Mouse (Mus musculus) lung, embryonic 14.5 days (tissue): Measurements from ENCODE around the gene Gm3012. TPM values are rescaled to one million over a fixed set of nuclear protein-coding genes. Genes with fewer than 3 reads are reported as not detected.
"Not testable (repeated sequence)": the region's sequence is repeated elsewhere in the genome, so short reads cannot be mapped to it uniquely, and the experiment has no call there.

ENCODE experiments used
- ATAC-seq: fragments of 200-750 bp; cut with Nextera tagmentation; 2 replicates; pipeline ENCODE4 v1.8.0; 2017; ENCODE audit warnings: mild to moderate bottlenecking, moderate TSS enrichment, moderate library complexity; ENCODE audit not compliant: insufficient read depth
- DNase-seq: peaks from one replicate; pipeline ENCODE4 v3.0.0-alpha.2; 2015
- H3K27ac ChIP-seq: fragments of 300-500 bp; sonication (generic); 2 replicates; pipeline ENCODE4 v1.5.1; 2014; ENCODE audit warnings: low read depth, mild to moderate bottlenecking, moderate library complexity
- H3K27me3 ChIP-seq: fragments of 300-500 bp; sonication (generic); 2 replicates; pipeline ENCODE4 v1.6.1; 2014; ENCODE audit warnings: low read length, control low read depth; ENCODE audit not compliant: insufficient read depth
- H3K36me3 ChIP-seq: fragments of 300-500 bp; sonication (generic); 2 replicates; pipeline ENCODE4 v1.6.1; 2014; ENCODE audit warnings: control low read depth; ENCODE audit not compliant: insufficient read depth
- H3K4me1 ChIP-seq: fragments of 300-500 bp; sonication (generic); 2 replicates; pipeline ENCODE4 v1.6.1; 2014; ENCODE audit warnings: antibody characterized with exemption, control low read depth; ENCODE audit not compliant: insufficient read depth
- H3K4me2 ChIP-seq: fragments of 300-500 bp; sonication (generic); 2 replicates; pipeline ENCODE4 v1.6.1; 2014; ENCODE audit warnings: mild to moderate bottlenecking
- H3K4me3 ChIP-seq: fragments of 300-500 bp; sonication (generic); 2 replicates; pipeline ENCODE4 v1.5.1; 2014; ENCODE audit warnings: low read depth, low read length
- H3K9ac ChIP-seq: fragments of 300-500 bp; sonication (generic); 2 replicates; pipeline ENCODE4 v1.6.1; 2014
- H3K9me3 ChIP-seq: fragments of 300-500 bp; sonication (generic); 2 replicates; pipeline ENCODE4 v1.6.1; 2016; ENCODE audit warnings: low read depth, low read length, control low read depth
- WGBS: fragments of 180-500 bp; shearing (Covaris S2); extraction: QIAGEN DNeasy Blood & Tissue Kit; methylation state at CpG from one replicate; pipeline ENCODE4 v1.1.7; 2014; 5-methylcytosine and 5-hydroxymethylcytosine counted together
- polyA plus RNA-seq: library from polyadenylated mRNA; unstranded; fragments of >200 nt; fragmentation: Nextera tagmentation; extraction: Ambion mirVana; gene quantifications from 2 replicates; pipeline ENCODE4 v1.2.1, GENCODE M21; 2014

Gene Gm3012
- polyA plus RNA-seq, result not detected in 2 replicates

- H3K4me1 ChIP-seq, H3K27ac ChIP-seq, H3K9me3 ChIP-seq, DNase-seq, H3K36me3 ChIP-seq, H3K4me2 ChIP-seq, H3K4me3 ChIP-seq, ATAC-seq, H3K27me3 ChIP-seq, H3K9ac ChIP-seq: not testable (repeated sequence)
- WGBS, result no CpG with 5 or more reads among the region's 2 CpGs
Observed at GRCm38 (mm10) chr14:3634212-3634611, at the start of gene Gm3012. Gm3012 (plus strand) TSS chr14:3634512.

DNA sequence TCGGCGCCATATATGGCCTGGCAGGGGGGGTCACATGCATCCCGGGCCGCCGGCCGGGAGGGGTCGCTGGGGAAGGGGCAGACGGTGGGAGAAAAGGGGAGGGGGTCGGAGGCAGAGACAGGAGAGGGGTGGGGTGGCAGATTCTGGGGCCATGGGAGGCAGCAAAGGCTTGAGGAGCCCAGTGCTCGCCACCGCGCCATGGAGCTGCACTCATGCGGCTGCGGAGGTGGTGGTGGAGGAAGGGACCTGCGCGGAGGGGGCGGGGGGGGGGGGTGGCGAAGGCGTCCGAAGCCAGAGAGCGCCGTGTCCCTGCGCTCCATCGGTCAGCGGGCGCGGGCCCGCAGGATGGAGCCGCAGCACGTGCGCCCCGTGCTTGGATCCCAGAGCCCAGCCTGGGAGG lies 17.4 kb downstream of the Gm3012 start, which contains the start of gene Gm3020:
Gm3020 (plus strand) TSS at position 301 of the 400 bp plus-strand sequence.
- not testable (repeated sequence) for H3K9me3 ChIP-seq, H3K36me3 ChIP-seq, H3K4me3 ChIP-seq, H3K27me3 ChIP-seq, H3K4me1 ChIP-seq, ATAC-seq, H3K27ac ChIP-seq, DNase-seq, H3K4me2 ChIP-seq, H3K9ac ChIP-seq
- WGBS, result no CpG with 5 or more reads among the region's 32 CpGs

DNA sequence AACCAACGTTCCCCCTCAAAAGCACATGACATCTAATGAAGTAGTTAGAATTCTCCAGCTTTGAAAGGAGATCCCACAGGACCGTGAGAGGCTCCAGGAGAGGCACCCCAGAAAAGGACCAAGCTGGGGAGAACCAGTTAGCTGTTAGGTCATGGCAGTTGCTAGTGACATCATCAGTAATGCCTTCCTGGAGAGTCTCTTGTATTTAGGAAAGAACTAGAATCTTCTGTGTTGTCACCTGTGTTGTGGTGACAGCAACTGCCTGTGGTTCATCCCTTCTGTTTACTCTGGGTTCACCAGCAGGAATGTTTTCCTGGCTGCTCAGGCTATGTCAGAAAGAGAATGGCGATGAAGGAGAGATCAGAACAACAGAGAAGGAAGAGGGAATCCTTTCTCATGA lies 54.2 kb downstream of the Gm3012 start, which contains the start of gene Gm3043:
Gm3043 (plus strand) TSS at position 301 of the 400 bp plus-strand sequence.
- not testable (repeated sequence) for H3K4me2 ChIP-seq, H3K9me3 ChIP-seq, H3K36me3 ChIP-seq, H3K27me3 ChIP-seq, DNase-seq, H3K27ac ChIP-seq, H3K4me1 ChIP-seq, H3K4me3 ChIP-seq, H3K9ac ChIP-seq, ATAC-seq
- WGBS, result no CpG with 5 or more reads among the region's 3 CpGs

Other genes starting within 250 kb of the Gm3012 start
- gene Gm10413, start 239.4 kb upstream of the Gm3012 start, polyA plus RNA-seq, result not detected in 2 replicates
- gene Gm10409, start 221.9 kb upstream of the Gm3012 start, polyA plus RNA-seq, result 1.2 and 1.3 TPM in 2 replicates
- 0.59 and 0.64 TPM in 2 replicates for gene Gm3005, start 206.4 kb upstream of the Gm3012 start, polyA plus RNA-seq
- gene Gm10408, start 185.1 kb upstream of the Gm3012 start, polyA plus RNA-seq, result not detected in 2 replicates
- 1.2 and 1.3 TPM in 2 replicates for gene Gm3020, start 17.5 kb downstream of the Gm3012 start, polyA plus RNA-seq
- gene Gm3043, start 54.3 kb downstream of the Gm3012 start, polyA plus RNA-seq, result not detected in 2 replicates
- gene Gm3002, start 175.6 kb downstream of the Gm3012 start, polyA plus RNA-seq, result not detected in 2 replicates
- 0.22 TPM in 1 of 2 replicates, not detected in the other for gene Gm3033, start 211.7 kb downstream of the Gm3012 start, polyA plus RNA-seq
- 0.20 TPM in 1 of 2 replicates, not detected in the other for gene Gm2916, start 249.7 kb downstream of the Gm3012 start, polyA plus RNA-seq